Mouse (Mus musculus): ENCODE measurements around the gene S100a4. TPM values are rescaled to one million over a fixed set of nuclear protein-coding genes. Genes with fewer than 3 reads are reported as not detected.

S100a4 gene
- polyA plus RNA-seq, 1 experiment, result 1.9 TPM

GRCm38 (mm10) chr3:90598212-90598611, 5.4 kb upstream of the S100a4 start:
- no peak overlapping the region for H3K4me3 ChIP-seq (ENCODE audit: control insufficient read depth, low read depth, low read length)
- no peaks in the 10 kb centered on the region for H3K36me3 ChIP-seq (ENCODE audit: control insufficient read depth, insufficient read depth, low read length)
- H3K4me1 ChIP-seq (ENCODE audit: control insufficient read depth, insufficient read depth, low read length), result no peaks in the 10 kb centered on the region
- TF ChIP-seq CTCF (IDR thresholded peaks at IDR 0.05; ENCODE audit: control insufficient read depth, insufficient read depth, insufficient replicate concordance, low read depth, low read length), result no peak
- TF ChIP-seq POLR2A (IDR thresholded peaks at IDR 0.05; ENCODE audit: control insufficient read depth, low read depth, low read length), result no peak
- H3K27ac ChIP-seq (ENCODE audit: control insufficient read depth, insufficient read depth, low read depth, low read length), result no peak overlapping the region
- no peaks in the 10 kb centered on the region for H3K27me3 ChIP-seq (ENCODE audit: control insufficient read depth, insufficient read depth, low read length)

GRCm38 (mm10) chr3:90599401-90599800, 4.2 kb upstream of the S100a4 start:
- Histone ChIP-seq H3K4me3 (ENCODE audit: control insufficient read depth, low read depth, low read length) (no peak overlapping the region), H3K27me3 (ENCODE audit: control insufficient read depth, insufficient read depth, low read length) (no peaks in the 10 kb centered on the region), H3K27ac (ENCODE audit: control insufficient read depth, insufficient read depth, low read depth, low read length) (no peak overlapping the region), H3K4me1 (ENCODE audit: control insufficient read depth, insufficient read depth, low read length) (no peaks in the 10 kb centered on the region), H3K36me3 (ENCODE audit: control insufficient read depth, insufficient read depth, low read length) (no peaks in the 10 kb centered on the region)
- TF ChIP-seq POLR2A (IDR thresholded peaks at IDR 0.05; ENCODE audit: control insufficient read depth, low read depth, low read length) (no peak), CTCF (IDR thresholded peaks at IDR 0.05; ENCODE audit: control insufficient read depth, insufficient read depth, insufficient replicate concordance, low read depth, low read length) (no peak)

DNA sequence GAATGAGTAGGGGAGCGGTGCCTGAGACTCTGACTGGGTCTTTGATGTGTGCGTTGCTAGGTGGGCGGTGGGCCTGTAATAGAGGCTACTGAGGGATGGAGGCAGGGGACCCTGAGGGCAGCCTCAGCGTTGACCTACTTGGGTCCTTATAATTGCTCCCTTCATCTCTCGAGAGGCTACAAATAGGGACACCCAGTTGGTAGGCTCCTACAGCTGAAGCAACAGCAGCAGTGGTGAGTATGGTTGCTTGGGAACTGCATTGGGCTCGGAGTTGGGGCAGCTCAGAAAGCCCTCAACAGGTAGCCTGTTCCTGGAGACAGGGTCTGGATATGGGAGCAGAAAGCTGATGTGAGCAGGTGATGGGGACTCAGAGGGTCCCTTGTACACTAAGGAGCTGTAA, 3.5 kb upstream of the S100a4 start:
- H3K36me3 ChIP-seq (ENCODE audit: control insufficient read depth, insufficient read depth, low read length), result no peaks in the 10 kb centered on the region
- no peaks in the 10 kb centered on the region; the same call in 1 of the 2 replicates for H3K4me1 ChIP-seq (ENCODE audit: control insufficient read depth, insufficient read depth, low read length)
- H3K27ac ChIP-seq (ENCODE audit: control insufficient read depth, insufficient read depth, low read depth, low read length), result no peak overlapping the region
- H3K27me3 ChIP-seq (ENCODE audit: control insufficient read depth, insufficient read depth, low read length), result no peaks in the 10 kb centered on the region
- no peak overlapping the region for H3K4me3 ChIP-seq (ENCODE audit: control insufficient read depth, low read depth, low read length)
- no peak for TF ChIP-seq POLR2A (IDR thresholded peaks at IDR 0.05; ENCODE audit: control insufficient read depth, low read depth, low read length)
- no peak for TF ChIP-seq CTCF (IDR thresholded peaks at IDR 0.05; ENCODE audit: control insufficient read depth, insufficient read depth, insufficient replicate concordance, low read depth, low read length)

- Histone ChIP-seq H3K4me1 (ENCODE audit: control insufficient read depth, insufficient read depth, low read length) (no peaks in the 10 kb centered on the region; the same call in 1 of the 2 replicates), H3K27ac (ENCODE audit: control insufficient read depth, insufficient read depth, low read depth, low read length) (no peak overlapping the region), H3K27me3 (ENCODE audit: control insufficient read depth, insufficient read depth, low read length) (no peaks in the 10 kb centered on the region), H3K36me3 (ENCODE audit: control insufficient read depth, insufficient read depth, low read length) (no peaks in the 10 kb centered on the region), H3K4me3 (ENCODE audit: control insufficient read depth, low read depth, low read length) (no peak overlapping the region)
- no peak for TF ChIP-seq CTCF (IDR thresholded peaks at IDR 0.05; ENCODE audit: control insufficient read depth, insufficient read depth, insufficient replicate concordance, low read depth, low read length)
- TF ChIP-seq POLR2A (IDR thresholded peaks at IDR 0.05; ENCODE audit: control insufficient read depth, low read depth, low read length), result no peak
These were observed 2.9 kb upstream of the S100a4 start for GRCm38 (mm10) chr3:90600458-90601195.

- TF ChIP-seq CTCF (IDR thresholded peaks at IDR 0.05; ENCODE audit: control insufficient read depth, insufficient read depth, insufficient replicate concordance, low read depth, low read length), result no peak
- no peak for TF ChIP-seq POLR2A (IDR thresholded peaks at IDR 0.05; ENCODE audit: control insufficient read depth, low read depth, low read length)
- Histone ChIP-seq H3K27me3 (ENCODE audit: control insufficient read depth, insufficient read depth, low read length) (no peaks in the 10 kb centered on the region), H3K4me1 (ENCODE audit: control insufficient read depth, insufficient read depth, low read length) (no peaks in the 10 kb centered on the region; the same call in 1 of the 2 replicates), H3K27ac (ENCODE audit: control insufficient read depth, insufficient read depth, low read depth, low read length) (no peak within 1 kb of the TSS), H3K36me3 (ENCODE audit: control insufficient read depth, insufficient read depth, low read length) (no peaks in the 10 kb centered on the region), H3K4me3 (ENCODE audit: control insufficient read depth, low read depth, low read length) (no peak within 1 kb of the TSS)
These were observed 2.0 kb upstream of the S100a4 start, which contains the start of gene Gm42674 for GRCm38 (mm10) chr3:90601486-90602110. Gene Gm42674 (plus strand): TSS chr3:90601904.

GRCm38 (mm10) chr3:90604416-90604815, 845 bp downstream of the S100a4 start:
- H3K27ac ChIP-seq (ENCODE audit: control insufficient read depth, insufficient read depth, low read depth, low read length), result no peak overlapping the region
- H3K27me3 ChIP-seq (ENCODE audit: control insufficient read depth, insufficient read depth, low read length), result no peaks in the 10 kb centered on the region
- no peaks in the 10 kb centered on the region; the same call in 1 of the 2 replicates for H3K4me1 ChIP-seq (ENCODE audit: control insufficient read depth, insufficient read depth, low read length)
- no peaks in the 10 kb centered on the region for H3K36me3 ChIP-seq (ENCODE audit: control insufficient read depth, insufficient read depth, low read length)
- no peak overlapping the region for H3K4me3 ChIP-seq (ENCODE audit: control insufficient read depth, low read depth, low read length)
- TF ChIP-seq CTCF (IDR thresholded peaks at IDR 0.05; ENCODE audit: control insufficient read depth, insufficient read depth, insufficient replicate concordance, low read depth, low read length) (no peak), POLR2A (IDR thresholded peaks at IDR 0.05; ENCODE audit: control insufficient read depth, low read depth, low read length) (no peak)

DNA sequence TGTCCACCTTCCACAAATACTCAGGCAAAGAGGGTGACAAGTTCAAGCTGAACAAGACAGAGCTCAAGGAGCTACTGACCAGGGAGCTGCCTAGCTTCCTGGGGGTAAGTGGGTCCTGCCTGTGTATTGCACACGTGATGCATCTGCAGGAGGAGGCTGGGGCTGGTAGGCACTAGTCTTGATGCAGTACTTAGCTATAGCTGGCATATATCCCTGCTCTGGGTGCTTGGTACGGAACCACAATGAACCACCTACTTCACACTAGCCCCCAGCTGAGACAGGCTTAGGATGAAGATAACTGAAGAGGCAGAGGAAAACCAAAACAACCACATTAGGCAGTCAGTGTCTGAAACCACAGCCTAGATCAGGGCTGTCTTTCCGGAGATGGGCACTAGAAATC, 1.5 kb downstream of the S100a4 start:
- H3K27me3 ChIP-seq (ENCODE audit: control insufficient read depth, insufficient read depth, low read length), result no peaks in the 10 kb centered on the region
- TF ChIP-seq CTCF (IDR thresholded peaks at IDR 0.05; ENCODE audit: control insufficient read depth, insufficient read depth, insufficient replicate concordance, low read depth, low read length) (no peak), POLR2A (IDR thresholded peaks at IDR 0.05; ENCODE audit: control insufficient read depth, low read depth, low read length) (no peak)
- no peak overlapping the region for H3K27ac ChIP-seq (ENCODE audit: control insufficient read depth, insufficient read depth, low read depth, low read length)
- no peaks in the 10 kb centered on the region for H3K36me3 ChIP-seq (ENCODE audit: control insufficient read depth, insufficient read depth, low read length)
- no peak overlapping the region for H3K4me3 ChIP-seq (ENCODE audit: control insufficient read depth, low read depth, low read length)
- H3K4me1 ChIP-seq (ENCODE audit: control insufficient read depth, insufficient read depth, low read length), result no peaks in the 10 kb centered on the region; the same call in 1 of the 2 replicates

Data from testis, adult 2 months (tissue).